Mouse (Mus musculus): ENCODE results near the gene Tnfrsf18. TPM values are rescaled to one million over a fixed set of nuclear protein-coding genes. Genes with fewer than 3 reads are reported as not detected.
A peak's percentile ranks its signal among the peaks of the same experiment; 100 is the strongest.

Gene Tnfrsf18
- polyA plus RNA-seq, 1 experiment from 2014 or later = 1.7 TPM

- H3K4me2 ChIP-seq = no peak overlapping the region
- no peaks in the 10 kb centered on the region for H3K36me3 ChIP-seq (ENCODE audit: control insufficient read depth, insufficient read depth, low read length)
- no peak overlapping the region for H3K27ac ChIP-seq (ENCODE audit: low read depth, low read length)
- WGBS (ENCODE audit: insufficient replicate concordance) = 52% methylated on average over 5 of the region's 5 CpGs
- no peaks in the 10 kb centered on the region for H3K27me3 ChIP-seq (ENCODE audit: control insufficient read depth, insufficient read depth, low read length)
- no peak overlapping the region for H3K9ac ChIP-seq (ENCODE audit: low read depth, low read length)
- no peak overlapping the region for H3K4me3 ChIP-seq (ENCODE audit: low read depth, low read length)
- H3K9me3 ChIP-seq (replicated peaks; ENCODE audit: control insufficient read depth, low read length) = no peaks in the 10 kb centered on the region
- ATAC-seq (replicated peaks; ENCODE audit: insufficient number of reproducible peaks, low FRiP score, low TSS enrichment) = no peak
- no peaks in the 10 kb centered on the region for H3K4me1 ChIP-seq (ENCODE audit: control insufficient read depth, insufficient read depth, low read length)
These were observed 18.8 kb downstream of the Tnfrsf18 start for GRCm38 (mm10) chr4:156044754-156045153.

GRCm38 (mm10) chr4:156049779-156050178, 23.8 kb downstream of the Tnfrsf18 start:
- no peak overlapping the region for H3K27ac ChIP-seq (ENCODE audit: low read depth, low read length)
- no peaks in the 10 kb centered on the region for H3K9me3 ChIP-seq (replicated peaks; ENCODE audit: control insufficient read depth, low read length)
- WGBS (ENCODE audit: insufficient replicate concordance) = 60% methylated on average over 3 of the region's 3 CpGs
- ATAC-seq (replicated peaks; ENCODE audit: insufficient number of reproducible peaks, low FRiP score, low TSS enrichment) = no peak
- H3K4me3 ChIP-seq (ENCODE audit: low read depth, low read length) = no peak overlapping the region
- H3K27me3 ChIP-seq (ENCODE audit: control insufficient read depth, insufficient read depth, low read length) = no peaks in the 10 kb centered on the region
- H3K4me1 ChIP-seq (ENCODE audit: control insufficient read depth, insufficient read depth, low read length) = no peaks in the 10 kb centered on the region
- no peak overlapping the region for H3K9ac ChIP-seq (ENCODE audit: low read depth, low read length)
- H3K36me3 ChIP-seq (ENCODE audit: control insufficient read depth, insufficient read depth, low read length) = no peaks in the 10 kb centered on the region
- H3K4me2 ChIP-seq = no peak overlapping the region

- no peaks in the 10 kb centered on the region for H3K4me1 ChIP-seq (ENCODE audit: control insufficient read depth, insufficient read depth, low read length)
- no peak for ATAC-seq (replicated peaks; ENCODE audit: insufficient number of reproducible peaks, low FRiP score, low TSS enrichment)
- no peak overlapping the region for H3K9ac ChIP-seq (ENCODE audit: low read depth, low read length)
- no peak overlapping the region for H3K4me2 ChIP-seq
- H3K27me3 ChIP-seq (ENCODE audit: control insufficient read depth, insufficient read depth, low read length) = no peaks in the 10 kb centered on the region
- no peaks in the 10 kb centered on the region for H3K36me3 ChIP-seq (ENCODE audit: control insufficient read depth, insufficient read depth, low read length)
- H3K9me3 ChIP-seq (replicated peaks; ENCODE audit: control insufficient read depth, low read length) = no peaks in the 10 kb centered on the region
- WGBS (ENCODE audit: insufficient replicate concordance) = 57% methylated on average over 6 of the region's 6 CpGs
- H3K4me3 ChIP-seq (ENCODE audit: low read depth, low read length) = no peak overlapping the region
- no peak overlapping the region for H3K27ac ChIP-seq (ENCODE audit: low read depth, low read length)
These were observed 24.5 kb downstream of the Tnfrsf18 start for GRCm38 (mm10) chr4:156050391-156050980.

GRCm38 (mm10) chr4:156053113-156053512, 27.1 kb downstream of the Tnfrsf18 start:
- Histone ChIP-seq H3K4me3 (ENCODE audit: low read depth, low read length) (no peak overlapping the region), H3K4me2 (no peak overlapping the region), H3K27me3 (ENCODE audit: control insufficient read depth, insufficient read depth, low read length) (peaks cover 4% of the 10 kb centered on the region; the same call in 1 of the 2 replicates), H3K36me3 (ENCODE audit: control insufficient read depth, insufficient read depth, low read length) (no peaks in the 10 kb centered on the region), H3K27ac (ENCODE audit: low read depth, low read length) (peak overlapping the region; percentile 57), H3K4me1 (ENCODE audit: control insufficient read depth, insufficient read depth, low read length) (no peaks in the 10 kb centered on the region), H3K9me3 (replicated peaks; ENCODE audit: control insufficient read depth, low read length) (no peaks in the 10 kb centered on the region), H3K9ac (ENCODE audit: low read depth, low read length) (no peak overlapping the region)
- no peak for ATAC-seq (replicated peaks; ENCODE audit: insufficient number of reproducible peaks, low FRiP score, low TSS enrichment)
- WGBS (ENCODE audit: insufficient replicate concordance) = 46% methylated on average over 4 of the region's 4 CpGs

- 82% methylated on average over 4 of the region's 4 CpGs for WGBS (ENCODE audit: insufficient replicate concordance)
- Histone ChIP-seq H3K9ac (ENCODE audit: low read depth, low read length) (no peak overlapping the region), H3K4me3 (ENCODE audit: low read depth, low read length) (no peak overlapping the region), H3K4me1 (ENCODE audit: control insufficient read depth, insufficient read depth, low read length) (no peaks in the 10 kb centered on the region), H3K4me2 (no peak overlapping the region), H3K36me3 (ENCODE audit: control insufficient read depth, insufficient read depth, low read length) (no peaks in the 10 kb centered on the region), H3K27me3 (ENCODE audit: control insufficient read depth, insufficient read depth, low read length) (peaks cover 4% of the 10 kb centered on the region), H3K27ac (ENCODE audit: low read depth, low read length) (no peak overlapping the region), H3K9me3 (replicated peaks; ENCODE audit: control insufficient read depth, low read length) (no peaks in the 10 kb centered on the region)
- no peak for ATAC-seq (replicated peaks; ENCODE audit: insufficient number of reproducible peaks, low FRiP score, low TSS enrichment)
These were observed 28.2 kb downstream of the Tnfrsf18 start for GRCm38 (mm10) chr4:156054130-156054529.

GRCm38 (mm10) chr4:156054606-156055005, 28.6 kb downstream of the Tnfrsf18 start:
- 86% methylated on average over 6 of the region's 6 CpGs for WGBS (ENCODE audit: insufficient replicate concordance)
- Histone ChIP-seq H3K27me3 (ENCODE audit: control insufficient read depth, insufficient read depth, low read length) (peaks cover 9% of the 10 kb centered on the region), H3K4me3 (ENCODE audit: low read depth, low read length) (no peak overlapping the region), H3K36me3 (ENCODE audit: control insufficient read depth, insufficient read depth, low read length) (no peaks in the 10 kb centered on the region), H3K27ac (ENCODE audit: low read depth, low read length) (no peak overlapping the region), H3K9me3 (replicated peaks; ENCODE audit: control insufficient read depth, low read length) (no peaks in the 10 kb centered on the region), H3K4me1 (ENCODE audit: control insufficient read depth, insufficient read depth, low read length) (no peaks in the 10 kb centered on the region), H3K9ac (ENCODE audit: low read depth, low read length) (no peak overlapping the region), H3K4me2 (no peak overlapping the region)
- no peak for ATAC-seq (replicated peaks; ENCODE audit: insufficient number of reproducible peaks, low FRiP score, low TSS enrichment)

- no peaks in the 10 kb centered on the region for H3K9me3 ChIP-seq (replicated peaks; ENCODE audit: control insufficient read depth, low read length)
- no peaks in the 10 kb centered on the region for H3K4me1 ChIP-seq (ENCODE audit: control insufficient read depth, insufficient read depth, low read length)
- peaks cover 10% of the 10 kb centered on the region for H3K27me3 ChIP-seq (ENCODE audit: control insufficient read depth, insufficient read depth, low read length)
- H3K4me3 ChIP-seq (ENCODE audit: low read depth, low read length) = no peak overlapping the region
- no peak overlapping the region for H3K4me2 ChIP-seq
- ATAC-seq (replicated peaks; ENCODE audit: insufficient number of reproducible peaks, low FRiP score, low TSS enrichment) = no peak
- H3K9ac ChIP-seq (ENCODE audit: low read depth, low read length) = no peak overlapping the region
- no peaks in the 10 kb centered on the region for H3K36me3 ChIP-seq (ENCODE audit: control insufficient read depth, insufficient read depth, low read length)
- 91% methylated on average over 5 of the region's 5 CpGs for WGBS (ENCODE audit: insufficient replicate concordance)
- no peak overlapping the region for H3K27ac ChIP-seq (ENCODE audit: low read depth, low read length)
These were observed 29.2 kb downstream of the Tnfrsf18 start for GRCm38 (mm10) chr4:156055173-156055572.

GRCm38 (mm10) chr4:156057702-156058101, 31.7 kb downstream of the Tnfrsf18 start:
- Histone ChIP-seq H3K9ac (ENCODE audit: low read depth, low read length) (no peak overlapping the region), H3K27me3 (ENCODE audit: control insufficient read depth, insufficient read depth, low read length) (peaks cover 10% of the 10 kb centered on the region), H3K4me3 (ENCODE audit: low read depth, low read length) (no peak overlapping the region), H3K9me3 (replicated peaks; ENCODE audit: control insufficient read depth, low read length) (no peaks in the 10 kb centered on the region), H3K36me3 (ENCODE audit: control insufficient read depth, insufficient read depth, low read length) (no peaks in the 10 kb centered on the region), H3K4me2 (no peak overlapping the region), H3K27ac (ENCODE audit: low read depth, low read length) (no peak overlapping the region), H3K4me1 (ENCODE audit: control insufficient read depth, insufficient read depth, low read length) (no peaks in the 10 kb centered on the region)
- ATAC-seq (replicated peaks; ENCODE audit: insufficient number of reproducible peaks, low FRiP score, low TSS enrichment) = no peak
- 66% methylated on average over 10 of the region's 10 CpGs for WGBS (ENCODE audit: insufficient replicate concordance)

GRCm38 (mm10) chr4:156058826-156059225, 32.9 kb downstream of the Tnfrsf18 start:
- WGBS (ENCODE audit: insufficient replicate concordance) = 64% methylated on average over 9 of the region's 9 CpGs
- H3K4me2 ChIP-seq = no peak overlapping the region
- no peaks in the 10 kb centered on the region for H3K9me3 ChIP-seq (replicated peaks; ENCODE audit: control insufficient read depth, low read length)
- H3K36me3 ChIP-seq (ENCODE audit: control insufficient read depth, insufficient read depth, low read length) = no peaks in the 10 kb centered on the region
- H3K27ac ChIP-seq (ENCODE audit: low read depth, low read length) = no peak overlapping the region
- H3K9ac ChIP-seq (ENCODE audit: low read depth, low read length) = no peak overlapping the region
- H3K4me1 ChIP-seq (ENCODE audit: control insufficient read depth, insufficient read depth, low read length) = no peaks in the 10 kb centered on the region
- peaks cover 10% of the 10 kb centered on the region for H3K27me3 ChIP-seq (ENCODE audit: control insufficient read depth, insufficient read depth, low read length)
- no peak overlapping the region for H3K4me3 ChIP-seq (ENCODE audit: low read depth, low read length)
- no peak for ATAC-seq (replicated peaks; ENCODE audit: insufficient number of reproducible peaks, low FRiP score, low TSS enrichment)

Measured in heart, embryonic 11.5 days (tissue).